Mouse (Mus musculus) limb, embryonic 12.5 days (tissue): ENCODE results near the gene C77080. TPM values are rescaled to one million over a fixed set of nuclear protein-coding genes. Genes with fewer than 3 reads are reported as not detected.
"Not testable (repeated sequence)": the region's sequence is repeated elsewhere in the genome, so short reads cannot be mapped to it uniquely, and the experiment has no call there.

Experiments used
- ATAC-seq: fragments of 200-750 bp; cut with Nextera tagmentation; 2 replicates; pipeline ENCODE4 v1.8.0; 2017; ENCODE audit warnings: low read depth, moderate TSS enrichment; ENCODE audit not compliant: insufficient number of reproducible peaks, insufficient read depth, low FRiP score, low TSS enrichment
- H3K27ac ChIP-seq: fragments of 300-500 bp; sonication (generic); 2 replicates; pipeline ENCODE4 v1.5.1; 2016; ENCODE audit warnings: mild to moderate bottlenecking, moderate library complexity
- H3K27me3 ChIP-seq: fragments of 300-500 bp; sonication (generic); 2 replicates; pipeline ENCODE4 v1.6.1; 2016; ENCODE audit warnings: mild to moderate bottlenecking, moderate library complexity
- H3K36me3 ChIP-seq: fragments of 300-500 bp; sonication (generic); 2 replicates; pipeline ENCODE4 v1.6.1; 2016; ENCODE audit warnings: mild to moderate bottlenecking, moderate library complexity
- H3K4me1 ChIP-seq: fragments of 300-500 bp; sonication (generic); replicated peaks from 2 replicates; pipeline ENCODE4 v1.6.1; 2016
- H3K4me2 ChIP-seq: fragments of 300-500 bp; sonication (generic); 2 replicates; pipeline ENCODE4 v1.6.1; 2016; ENCODE audit warnings: mild to moderate bottlenecking, moderate library complexity
- H3K4me3 ChIP-seq: fragments of 300-500 bp; sonication (generic); replicated peaks from 2 replicates; pipeline ENCODE4 v1.5.1; 2016; ENCODE audit warnings: mild to moderate bottlenecking
- H3K9ac ChIP-seq: fragments of 300-500 bp; sonication (generic); replicated peaks from 2 replicates; pipeline ENCODE4 v1.6.1; 2016; ENCODE audit warnings: mild to moderate bottlenecking, moderate library complexity
- H3K9me3 ChIP-seq: fragments of 300-500 bp; sonication (generic); 2 replicates; pipeline ENCODE4 v1.6.1; 2016; ENCODE audit warnings: mild to moderate bottlenecking, moderate library complexity
- WGBS: fragments of 180-500 bp; shearing (Covaris S2); methylation state at CpG from one replicate; pipeline ENCODE4 v1.1.7; 2016; 5-methylcytosine and 5-hydroxymethylcytosine counted together
- polyA plus RNA-seq: library from polyadenylated mRNA; unstranded; fragments of >200 nt; fragmentation: Nextera tagmentation; extraction: Ambion mirVana; gene quantifications from 2 replicates; pipeline ENCODE4 v1.2.1, GENCODE M21; 2016

Gene C77080
- polyA plus RNA-seq, 1 experiment from 2014 or later: 4.6 TPM

- Histone ChIP-seq H3K36me3 (peaks cover 40% of the 10 kb centered on the region; the same call in 1 of the 2 replicates), H3K27me3 (peaks cover 44% of the 10 kb centered on the region), H3K4me1 (peaks cover 65% of the 10 kb centered on the region), H3K9me3 (no peaks in the 10 kb centered on the region), H3K4me2 (peak overlapping the region; percentile 58), H3K4me3 (peak overlapping the region; percentile 30; the same call in 1 of the 2 replicates), H3K27ac (peak overlapping the region; percentile 57), H3K9ac (no peak overlapping the region)
- no peak for ATAC-seq
- 19% methylated on average over 5 of the region's 5 CpGs for WGBS
Observed at GRCm38 (mm10) chr4:129226441-129226963, 34.7 kb downstream of the C77080 start.

- Histone ChIP-seq H3K9ac (no peak overlapping the region; the same call in 1 of the 2 replicates), H3K27me3 (peaks cover 44% of the 10 kb centered on the region), H3K4me2 (no peak overlapping the region), H3K9me3 (no peaks in the 10 kb centered on the region), H3K4me3 (no peak overlapping the region), H3K4me1 (peaks cover 60% of the 10 kb centered on the region), H3K27ac (no peak overlapping the region), H3K36me3 (peaks cover 52% of the 10 kb centered on the region)
- no peak for ATAC-seq
- WGBS: 96% methylated on average over 12 of the region's 12 CpGs
Observed at GRCm38 (mm10) chr4:129225315-129225714, 35.9 kb downstream of the C77080 start.

- Histone ChIP-seq H3K4me2 (peak overlapping the region; percentile 55), H3K4me1 (peaks cover 65% of the 10 kb centered on the region), H3K4me3 (peak overlapping the region; percentile 27), H3K36me3 (peaks cover 68% of the 10 kb centered on the region), H3K9ac (peak overlapping the region; percentile 51), H3K27ac (no peak overlapping the region), H3K27me3 (peaks cover 44% of the 10 kb centered on the region), H3K9me3 (no peaks in the 10 kb centered on the region)
- ATAC-seq: 0 out of 2 replicates have a peak, but pooled peaks have one; percentile 33
- WGBS: 35% methylated on average over 55 of the region's 55 CpGs
Observed at GRCm38 (mm10) chr4:129223421-129224281, 37.6 kb downstream of the C77080 start.

GRCm38 (mm10) chr4:129222019-129222925, 38.9 kb downstream of the C77080 start:
- Histone ChIP-seq H3K36me3 (peaks cover 82% of the 10 kb centered on the region), H3K9me3 (no peaks in the 10 kb centered on the region), H3K4me1 (peaks cover 59% of the 10 kb centered on the region), H3K27me3 (peaks cover 34% of the 10 kb centered on the region), H3K4me2 (no peak overlapping the region), H3K27ac (no peak overlapping the region), H3K9ac (0 out of 2 replicates have a peak overlapping the region, but pooled peaks have one; percentile 12), H3K4me3 (no peak overlapping the region)
- ATAC-seq: no peak
- WGBS: 70% methylated on average over 31 of the region's 31 CpGs

- H3K27ac ChIP-seq: no peak overlapping the region
- 0 out of 2 replicates have a peak overlapping the region, but pooled peaks have one; percentile 12 for H3K9ac ChIP-seq
- peaks cover 50% of the 10 kb centered on the region for H3K4me1 ChIP-seq
- ATAC-seq: no peak
- no peak overlapping the region for H3K4me2 ChIP-seq
- peaks cover 91% of the 10 kb centered on the region for H3K36me3 ChIP-seq
- WGBS: 76% methylated on average over 23 of the region's 23 CpGs
- H3K9me3 ChIP-seq: no peaks in the 10 kb centered on the region
- no peak overlapping the region for H3K4me3 ChIP-seq
- peaks cover 32% of the 10 kb centered on the region for H3K27me3 ChIP-seq
Observed at GRCm38 (mm10) chr4:129221097-129222010, 39.9 kb downstream of the C77080 start.

GRCm38 (mm10) chr4:129220376-129221089, 40.7 kb downstream of the C77080 start:
- no peak overlapping the region; the same call in 1 of the 2 replicates for H3K9ac ChIP-seq
- peaks cover 41% of the 10 kb centered on the region for H3K4me1 ChIP-seq
- H3K27ac ChIP-seq: no peak overlapping the region
- H3K4me2 ChIP-seq: no peak overlapping the region
- H3K36me3 ChIP-seq: peaks cover 98% of the 10 kb centered on the region
- 82% methylated on average over 7 of the region's 7 CpGs for WGBS
- H3K4me3 ChIP-seq: no peak overlapping the region
- ATAC-seq: no peak
- H3K9me3 ChIP-seq: no peaks in the 10 kb centered on the region
- peaks cover 28% of the 10 kb centered on the region for H3K27me3 ChIP-seq

- Histone ChIP-seq H3K27ac (peak overlapping the region; percentile 78), H3K4me3 (no peak overlapping the region), H3K36me3 (peaks cover 99% of the 10 kb centered on the region), H3K4me1 (peaks cover 35% of the 10 kb centered on the region), H3K9me3 (no peaks in the 10 kb centered on the region), H3K9ac (no peak overlapping the region), H3K27me3 (peaks cover 24% of the 10 kb centered on the region), H3K4me2 (no peak overlapping the region)
- no peak for ATAC-seq
- WGBS: 66% methylated on average over 10 of the region's 10 CpGs
Observed at GRCm38 (mm10) chr4:129219198-129219597, 42.0 kb downstream of the C77080 start.

GRCm38 (mm10) chr4:129218569-129219175, 42.5 kb downstream of the C77080 start:
- 46% methylated on average over 7 of the region's 7 CpGs for WGBS
- Histone ChIP-seq H3K4me1 (peaks cover 30% of the 10 kb centered on the region), H3K9ac (no peak overlapping the region), H3K27ac (peak overlapping the region; percentile 78), H3K9me3 (no peaks in the 10 kb centered on the region), H3K4me3 (no peak overlapping the region), H3K4me2 (no peak overlapping the region), H3K36me3 (peaks cover 100% of the 10 kb centered on the region), H3K27me3 (peaks cover 19% of the 10 kb centered on the region)
- no peak for ATAC-seq

GRCm38 (mm10) chr4:129212486-129212885, 48.7 kb downstream of the C77080 start:
- not testable (repeated sequence) for H3K9me3 ChIP-seq, H3K27me3 ChIP-seq, ATAC-seq, H3K4me2 ChIP-seq, H3K4me3 ChIP-seq, H3K9ac ChIP-seq, H3K27ac ChIP-seq, H3K4me1 ChIP-seq
- WGBS: 66% methylated on average over 3 of the region's 3 CpGs
- H3K36me3 ChIP-seq: peaks cover 97% of the 10 kb centered on the region
